ENCODE assay signal across 22 mouse cellular contexts in genomic region chr13:57221092-57221491, GRCm38 (mm10).
DNase-seq lines count a peak whose midpoint lies in the region; ATAC-seq and TF ChIP-seq lines count a peak whose summit lies in the region.
"Had no signal": no experiment of that assay in that cellular context is flagged by ENCODE, and none has a peak within 500 bp of the region (broad histone marks: within the 10 kb centered on the region; RNA-seq: fewer than 3 reads in every experiment).

No protein-coding gene starts in this region.

- no peak overlapping the region for H3K27ac ChIP-seq in lung, embryonic 16.5 days (ENCODE audit: low read length)
- no peak overlapping the region for H3K27ac ChIP-seq in stomach, embryonic 16.5 days (ENCODE audit: low read length)
- H3K27ac ChIP-seq in stomach, postnatal 0 days (replicated peaks), result no peak overlapping the region
- H3K27ac ChIP-seq: embryonic facial prominence, embryonic 13.5 days; forebrain, embryonic 13.5 days; gastrocnemius, adult 2 months; heart, embryonic 13.5 days; hindbrain, embryonic 13.5 days; hindbrain, postnatal 0 days had no signal

- WGBS in lung, embryonic 16.5 days, result 33% methylated on average over 8 of the region's 8 CpGs
- WGBS in lung, adult 2 months, result 28% methylated on average over 8 of the region's 8 CpGs
- WGBS in stomach, embryonic 16.5 days, result 32% methylated on average over 8 of the region's 8 CpGs
- WGBS in stomach, postnatal 0 days, result 37% methylated on average over 8 of the region's 8 CpGs

- no peak overlapping the region for H3K9ac ChIP-seq in lung, embryonic 16.5 days (ENCODE audit: low read length)
- no peak overlapping the region for H3K9ac ChIP-seq in stomach, embryonic 16.5 days (ENCODE audit: low read length)
- no peak overlapping the region for H3K9ac ChIP-seq in stomach, postnatal 0 days (ENCODE audit: low read length)
- H3K9ac ChIP-seq: embryonic facial prominence, embryonic 13.5 days; forebrain, embryonic 13.5 days; forebrain, postnatal 0 days; heart, embryonic 13.5 days; hindbrain, embryonic 13.5 days had no signal

- intact Hi-C loops in heart, postnatal 10 days (cut with DNase I), result no loop called here

- no peak overlapping the region for H3K4me3 ChIP-seq in lung, embryonic 16.5 days (ENCODE audit: low read length)
- no peak overlapping the region for H3K4me3 ChIP-seq in lung, adult 2 months (replicated peaks; ENCODE audit: extremely low read depth, low read depth, low read length)
- no peak overlapping the region for H3K4me3 ChIP-seq in stomach, embryonic 16.5 days (replicated peaks; ENCODE audit: low read length)
- no peak overlapping the region for H3K4me3 ChIP-seq in stomach, postnatal 0 days (ENCODE audit: low read depth, low read length)
- H3K4me3 ChIP-seq: embryonic facial prominence, embryonic 13.5 days; forebrain, embryonic 13.5 days; gastrocnemius, adult 2 months; heart, embryonic 13.5 days; hindbrain, embryonic 13.5 days had no signal

- peak; percentile 17 for DNase-seq in gastrocnemius, postnatal 25 days
- no peak for DNase-seq in gastrocnemius, postnatal 4 days (ENCODE audit: low spot score in 2 of 2)
- peak; percentile 18 for DNase-seq in heart, adult 9 months (ENCODE audit: low spot score in 2 of 2)
- DNase-seq in heart, postnatal 10 days, result no peak
- DNase-seq in lung, adult 2 months, result no peak
- DNase-seq in stomach, postnatal 0 days (ENCODE audit: low spot score), result no peak
- DNase-seq: adrenal gland, postnatal 14 days; cerebellum, adult 11-12 months; cerebellum, adult 9-10 months; cerebellum, postnatal 25 days; forebrain, postnatal 0 days; gastrocnemius, adult 2 months had no signal

- no peaks in the 10 kb centered on the region for H3K9me3 ChIP-seq in lung, embryonic 16.5 days (ENCODE audit: control insufficient read depth, low read length)
- no peaks in the 10 kb centered on the region for H3K9me3 ChIP-seq in stomach, embryonic 16.5 days (replicated peaks; ENCODE audit: control insufficient read depth, low read length)
- no peaks in the 10 kb centered on the region for H3K9me3 ChIP-seq in stomach, postnatal 0 days (ENCODE audit: control insufficient read depth, low read length)
- H3K9me3 ChIP-seq: embryonic facial prominence, embryonic 13.5 days; forebrain, embryonic 13.5 days; heart, embryonic 13.5 days; hindbrain, embryonic 13.5 days had no signal

- ATAC-seq in lung, embryonic 16.5 days (ENCODE audit: low read depth), result peak; percentile 49; the same call in 1 of the 2 replicates
- 0 out of 2 replicates have a peak, but pooled peaks have one; percentile 44 for ATAC-seq in stomach, embryonic 16.5 days (ENCODE audit: insufficient read depth, low FRiP score)
- no peak for ATAC-seq in stomach, postnatal 0 days (ENCODE audit: low FRiP score, low TSS enrichment)
- ATAC-seq: activated CD4-positive, CD25-positive, alpha-beta regulatory T cell, adult 4 months; forebrain, embryonic 13.5 days; forebrain, postnatal 0 days; hindbrain, postnatal 0 days; Patski had no signal

- TF ChIP-seq EP300 in stomach, postnatal 0 days (optimal IDR thresholded peaks at IDR 0.05), result no peak

- TF ChIP-seq POLR2A in lung, adult 2 months (IDR thresholded peaks at IDR 0.05; ENCODE audit: borderline replicate concordance, extremely low read depth, low read depth, low read length), result no peak

- H3K4me1 ChIP-seq in lung, embryonic 16.5 days (replicated peaks; ENCODE audit: control insufficient read depth, insufficient read depth, low read length), result 0 out of 2 replicates have a peak, but pooled peaks cover 3% of the 10 kb centered on the region
- peaks cover 2% of the 10 kb centered on the region; the same call in 1 of the 2 replicates for H3K4me1 ChIP-seq in lung, adult 2 months (ENCODE audit: control insufficient read depth, insufficient read depth, low read length)
- H3K4me1 ChIP-seq in stomach, embryonic 16.5 days (ENCODE audit: control insufficient read depth, insufficient read depth, low read length), result peaks cover 8% of the 10 kb centered on the region; the same call in 1 of the 2 replicates
- no peaks in the 10 kb centered on the region for H3K4me1 ChIP-seq in stomach, postnatal 0 days (replicated peaks; ENCODE audit: control insufficient read depth, insufficient read depth)

- no peak for TF ChIP-seq CTCF in lung, adult 2 months (IDR thresholded peaks at IDR 0.05; ENCODE audit: insufficient read depth, low read length)
- no peak for TF ChIP-seq CTCF in stomach, postnatal 0 days (IDR thresholded peaks at IDR 0.05; ENCODE audit: low read depth)

- H3K4me2 ChIP-seq in lung, embryonic 16.5 days (ENCODE audit: low read depth, low read length), result no peak overlapping the region
- no peak overlapping the region for H3K4me2 ChIP-seq in stomach, embryonic 16.5 days (ENCODE audit: low read depth, low read length)
- no peak overlapping the region for H3K4me2 ChIP-seq in stomach, postnatal 0 days (replicated peaks; ENCODE audit: low read depth)
- H3K4me2 ChIP-seq: embryonic facial prominence, embryonic 13.5 days; forebrain, embryonic 13.5 days; heart, embryonic 13.5 days; hindbrain, embryonic 13.5 days had no signal

- no peaks in the 10 kb centered on the region for H3K27me3 ChIP-seq in lung, embryonic 16.5 days (ENCODE audit: control insufficient read depth, insufficient read depth, low read depth, low read length)
- H3K27me3 ChIP-seq in stomach, embryonic 16.5 days (ENCODE audit: control insufficient read depth, insufficient read depth, low read length), result no peaks in the 10 kb centered on the region
- no peaks in the 10 kb centered on the region for H3K27me3 ChIP-seq in stomach, postnatal 0 days (ENCODE audit: control insufficient read depth, insufficient read depth, low read length)
- H3K27me3 ChIP-seq: CH12.LX; embryonic facial prominence, embryonic 13.5 days; forebrain, embryonic 13.5 days; heart, embryonic 13.5 days; hindbrain, embryonic 13.5 days; Patski had no signal

- no peaks in the 10 kb centered on the region for H3K36me3 ChIP-seq in lung, embryonic 16.5 days (ENCODE audit: control insufficient read depth, insufficient read depth, low read length)
- no peaks in the 10 kb centered on the region for H3K36me3 ChIP-seq in stomach, embryonic 16.5 days (ENCODE audit: control insufficient read depth, insufficient read depth, low read length)
- no peaks in the 10 kb centered on the region for H3K36me3 ChIP-seq in stomach, postnatal 0 days (ENCODE audit: control insufficient read depth, insufficient read depth, low read length)
- H3K36me3 ChIP-seq: embryonic facial prominence, embryonic 13.5 days; heart, embryonic 13.5 days; hindbrain, embryonic 13.5 days had no signal

Comparison
In these comparisons a context has a peak if more than half of its experiments do, and no peak if none do; other contexts are left out.
1. DNase-seq: peak in gastrocnemius, postnatal 25 days (single experiment) and heart, adult 9 months (2 of 2); none in gastrocnemius, postnatal 4 days (0 of 2), heart, postnatal 10 days (0 of 2), lung, adult 2 months (single experiment) and stomach, postnatal 0 days (single experiment).